Mouse (Mus musculus) Patski (cell line): ENCODE results near the gene Islr. TPM values are rescaled to one million over a fixed set of nuclear protein-coding genes. Genes with fewer than 3 reads are reported as not detected.

Experiments used
- ATAC-seq: fragments of 100-300 bp; one replicate; pipeline ENCODE4 v1.8.0; 2021
- CTCF ChIA-PET: fragments of 350-600 bp; sonication (Branson Sonifier 250); formaldehyde crosslinking; loops from one replicate; lab custom pipeline; 2022; ENCODE audit warnings: inconsistent platforms; lab: Charles Lee
- POLR2A ChIA-PET: fragments of 350-600 bp; sonication (Branson Sonifier 250); formaldehyde crosslinking; loops from one replicate; lab custom pipeline; 2022; ENCODE audit warnings: antibody characterized with exemption, inconsistent platforms; lab: Charles Lee
- DNase-seq: peaks from one replicate; pipeline ENCODE4 v3.0.0-alpha.2; 2011; ENCODE audit warnings: low read depth, low spot score
- H3K27me3 ChIP-seq: fragments of 371-371 bp; one replicate; pipeline ENCODE4 v1.5.1; 2021
- CTCF ChIP-seq: fragments of 100-300 bp; IDR thresholded peaks from one replicate; pipeline ENCODE4 v1.5.1; 2021
- in situ Hi-C: fragments of 300-500 bp; cut with MboI; formaldehyde crosslinking; loops from 3 replicates; pipeline ENCODE4 v1.11.1; 2018; ENCODE audit warnings: low pct_unique_long_range_greater_than_20kb, mixed read lengths
- polyA plus RNA-seq: library from polyadenylated mRNA; unstranded; gene quantifications from one replicate; pipeline ENCODE4 v1.2.3, GENCODE M21; 2021

The Islr gene
- polyA plus RNA-seq, 1 experiment from 2014 or later, result 39.6 TPM

- ChIA-PET CTCF (interaction anchor here (0.8 to 1.3 kb wide), 2 partner anchors 13 to 120 kb away, joined by 3 read pairs; no protein-coding TSS in a partner anchor), POLR2A (interaction anchor here (1.1 kb wide), 1 partner anchor 17 kb away, joined by 6 read pairs; no protein-coding TSS in a partner anchor)
- TF ChIP-seq CTCF, result no peak
- no peaks in the 10 kb centered on the region for H3K27me3 ChIP-seq
- DNase-seq (no peak), ATAC-seq (no peak)
- in situ Hi-C loops, result no loop called here
These were observed 45.4 kb downstream of the Islr start for GRCm38 (mm10) chr9:58158541-58159311.

DNA sequence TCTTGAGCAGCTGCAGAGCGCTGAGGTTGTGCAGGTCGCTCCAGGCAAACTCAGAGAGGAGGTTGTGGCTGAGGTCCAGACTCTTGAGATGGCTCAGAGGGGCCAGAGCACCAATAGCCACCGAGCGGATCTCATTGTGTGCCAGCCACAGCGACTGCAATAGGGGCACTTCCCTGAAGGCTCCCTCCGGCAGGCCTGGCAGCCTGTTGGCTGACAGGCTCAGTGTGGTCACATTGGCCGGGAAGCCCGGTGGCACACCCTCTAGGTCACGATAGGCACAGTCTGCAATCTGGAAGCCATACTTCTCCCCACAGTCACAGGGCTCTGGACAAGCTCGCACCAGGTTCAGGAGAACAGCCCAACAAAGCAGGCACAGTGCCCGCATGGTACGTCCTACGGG lies 46.3 kb downstream of the Islr start:
- no peak for TF ChIP-seq CTCF
- no peaks in the 10 kb centered on the region for H3K27me3 ChIP-seq
- CTCF ChIA-PET, result interaction anchor here (1.3 to 1.8 kb wide), 2 partner anchors 15 to 92 kb away, joined by 3 to 4 read pairs; no protein-coding TSS in a partner anchor
- no peak for ATAC-seq
- in situ Hi-C loops, result no loop called here
- POLR2A ChIA-PET, result no interaction called here
- no peak for DNase-seq

DNA sequence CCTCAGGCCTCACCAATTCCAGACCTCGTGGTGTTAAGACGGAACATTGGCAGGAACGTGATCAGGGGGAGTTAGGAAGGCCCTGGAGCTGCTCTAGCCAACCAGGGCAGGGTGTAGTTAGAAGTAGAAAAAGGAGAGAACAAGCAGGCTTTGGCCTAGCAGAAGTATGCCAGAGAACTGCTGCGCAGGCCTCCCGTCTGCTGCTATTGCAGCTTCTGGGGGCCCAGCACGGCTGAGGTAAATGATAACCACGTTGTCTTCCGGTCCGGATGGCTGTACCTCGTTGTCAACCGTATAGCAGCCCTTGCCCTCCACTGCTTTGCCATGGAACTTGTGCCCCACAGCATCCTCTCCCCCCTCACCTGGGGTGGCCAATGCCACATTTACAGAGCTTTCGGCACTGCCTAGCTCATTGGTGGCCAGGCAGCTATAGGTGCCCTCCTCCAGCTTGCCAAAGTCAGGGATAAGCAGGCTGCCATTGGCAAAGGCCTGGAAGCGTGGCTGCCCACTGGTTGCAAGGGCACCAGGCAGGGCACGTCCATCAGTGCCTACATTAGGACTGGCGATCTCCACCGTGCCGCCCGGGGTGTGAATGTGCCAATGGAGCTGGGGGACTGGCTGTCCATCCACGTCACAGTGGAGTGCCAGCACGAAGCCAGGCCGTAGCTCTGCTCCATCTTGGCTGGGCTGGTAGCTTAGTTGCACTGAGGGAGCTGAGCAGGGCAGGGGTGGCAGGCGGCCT lies 47.1 kb downstream of the Islr start:
- ATAC-seq (no peak), DNase-seq (no peak)
- CTCF ChIA-PET, result interaction anchor here (1.1 to 1.8 kb wide), 3 partner anchors 14 to 103 kb away, joined by 3 to 4 read pairs (median 4); no protein-coding TSS in a partner anchor
- H3K27me3 ChIP-seq, result no peaks in the 10 kb centered on the region
- POLR2A ChIA-PET, result interaction anchor here (0.8 kb wide), 1 partner anchor 39 kb away, joined by 4 read pairs; no protein-coding TSS in a partner anchor
- in situ Hi-C loops, result no loop called here
- no peak for TF ChIP-seq CTCF

DNA sequence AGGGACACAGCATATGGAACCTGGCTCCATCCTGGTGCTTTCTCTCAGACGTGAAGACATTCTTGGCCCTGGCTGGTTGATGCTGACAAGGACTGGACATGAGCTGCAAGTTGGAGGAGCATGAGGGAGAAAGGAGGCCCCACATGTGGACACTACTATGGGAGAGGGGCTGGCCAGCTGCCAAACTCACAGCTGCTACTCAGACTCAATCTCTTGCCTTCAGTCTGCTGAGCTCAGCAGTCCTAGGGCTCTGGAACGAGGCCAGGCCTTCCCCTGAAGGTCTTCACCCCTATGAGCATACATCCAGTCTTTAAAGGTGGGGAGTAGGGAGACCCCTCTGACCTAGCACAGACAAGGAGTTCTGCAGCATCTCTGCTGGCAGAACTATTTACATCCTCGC lies 48.7 kb downstream of the Islr start:
- DNase-seq (no peak), ATAC-seq (no peak)
- ChIA-PET CTCF (no interaction called here), POLR2A (interaction anchor here (0.7 to 0.9 kb wide), 2 partner anchors 8 to 18 kb away, joined by 3 read pairs; no protein-coding TSS in a partner anchor)
- no peaks in the 10 kb centered on the region for H3K27me3 ChIP-seq
- in situ Hi-C loops, result no loop called here
- TF ChIP-seq CTCF, result no peak

- in situ Hi-C loops, result no loop called here
- CTCF ChIA-PET, result interaction anchor here (0.7 to 0.9 kb wide), 2 partner anchors 8 to 15 kb away, joined by 3 to 4 read pairs; no protein-coding TSS in a partner anchor
- POLR2A ChIA-PET, result interaction anchor here (1.0 to 1.5 kb wide), 3 partner anchors 9 to 21 kb away, joined by 3 to 6 read pairs (median 3); no protein-coding TSS in a partner anchor
- DNase-seq (no peak), ATAC-seq (peak; percentile 54)
- TF ChIP-seq CTCF, result no peak
- no peaks in the 10 kb centered on the region for H3K27me3 ChIP-seq
These were observed 51.0 kb downstream of the Islr start for GRCm38 (mm10) chr9:58153095-58153494.

DNA sequence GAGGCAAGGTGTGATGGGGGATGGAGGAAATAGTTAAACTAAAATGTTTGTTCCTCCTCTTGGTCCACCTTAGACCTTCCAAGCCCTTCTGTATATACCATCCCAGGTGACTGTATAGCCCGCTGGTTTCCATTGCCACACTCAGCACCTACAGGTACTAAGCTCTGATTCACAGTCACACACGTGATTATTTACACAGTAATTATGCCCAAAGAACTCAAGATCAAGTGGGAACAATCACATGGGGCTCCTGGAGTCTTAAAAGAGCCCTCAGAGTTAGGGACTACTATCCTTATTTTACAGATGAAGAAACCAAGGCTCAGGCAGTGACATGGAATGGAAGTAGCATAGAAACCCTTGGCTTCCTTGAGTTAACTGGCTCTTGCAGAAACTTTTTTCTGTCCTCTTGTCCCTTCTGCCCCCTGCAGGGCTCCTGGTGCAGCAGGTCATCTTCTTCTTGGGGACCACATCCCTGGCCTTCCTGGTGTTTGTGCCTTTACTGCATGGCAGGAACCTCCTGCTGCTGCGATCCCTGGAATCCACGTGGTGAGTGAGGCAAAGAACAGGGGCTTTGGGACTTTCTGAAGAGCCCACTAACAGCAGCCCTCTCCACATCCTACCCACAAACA lies 53.3 kb downstream of the Islr start:
- CTCF ChIA-PET, result no interaction called here
- ATAC-seq (no peak), DNase-seq (no peak)
- H3K27me3 ChIP-seq, result no peaks in the 10 kb centered on the region
- TF ChIP-seq CTCF, result no peak
- POLR2A ChIA-PET, result no interaction called here
- in situ Hi-C loops, result no loop called here

GRCm38 (mm10) chr9:58148806-58149205 lies 55.3 kb downstream of the Islr start:
- ChIA-PET CTCF (no interaction called here), POLR2A (interaction anchor here (0.5 to 1.0 kb wide), 2 partner anchors 55 to 68 kb away, joined by 3 read pairs; no protein-coding TSS in a partner anchor)
- DNase-seq (no peak), ATAC-seq (no peak)
- no peaks in the 10 kb centered on the region for H3K27me3 ChIP-seq
- in situ Hi-C loops, result no loop called here
- TF ChIP-seq CTCF, result no peak

GRCm38 (mm10) chr9:58145417-58145816 lies 58.7 kb downstream of the Islr start:
- in situ Hi-C loops, result no loop called here
- no peaks in the 10 kb centered on the region for H3K27me3 ChIP-seq
- no peak for TF ChIP-seq CTCF
- ChIA-PET POLR2A (interaction anchor here (1.7 kb wide), 1 partner anchor 15 kb away, joined by 4 read pairs; no protein-coding TSS in a partner anchor), CTCF (interaction anchor here (1.1 to 1.6 kb wide), 2 partner anchors 8 to 95 kb away, joined by 3 to 4 read pairs; no protein-coding TSS in a partner anchor)
- DNase-seq, result no peak
- no peak for ATAC-seq

GRCm38 (mm10) chr9:58144664-58145063 lies 59.4 kb downstream of the Islr start:
- DNase-seq (peak; percentile 89), ATAC-seq (peak; percentile 69)
- ChIA-PET POLR2A (interaction anchor here (0.6 to 1.8 kb wide), 5 partner anchors 9 to 89 kb away, joined by 3 to 8 read pairs (median 5); no protein-coding TSS in a partner anchor), CTCF (interaction anchor here (1.1 to 1.6 kb wide), 4 partner anchors 9 to 106 kb away, joined by 3 to 7 read pairs (median 4); partner anchors contain the start of genes Islr and Islr2)
- in situ Hi-C loops, result loop anchor here (5.0 kb wide), 1 partner anchor 87 kb away; no protein-coding TSS in a partner anchor
- H3K27me3 ChIP-seq, result no peaks in the 10 kb centered on the region
- no peak for TF ChIP-seq CTCF
